Mouse (Mus musculus) effector memory CD4-positive, alpha-beta T cell, adult 7 months (primary cell): ENCODE data around the gene Tac2. TPM values are rescaled to one million over a fixed set of nuclear protein-coding genes. Genes with fewer than 3 reads are reported as not detected.

Source experiments
- polyA plus RNA-seq: library from polyadenylated mRNA; unstranded; fragments of 100-300 nt; shearing (Covaris generic); gene quantifications from one replicate; pipeline ENCODE4 v1.2.1, GENCODE M21; 2017

Tac2 gene
- polyA plus RNA-seq = not detected

DNA sequence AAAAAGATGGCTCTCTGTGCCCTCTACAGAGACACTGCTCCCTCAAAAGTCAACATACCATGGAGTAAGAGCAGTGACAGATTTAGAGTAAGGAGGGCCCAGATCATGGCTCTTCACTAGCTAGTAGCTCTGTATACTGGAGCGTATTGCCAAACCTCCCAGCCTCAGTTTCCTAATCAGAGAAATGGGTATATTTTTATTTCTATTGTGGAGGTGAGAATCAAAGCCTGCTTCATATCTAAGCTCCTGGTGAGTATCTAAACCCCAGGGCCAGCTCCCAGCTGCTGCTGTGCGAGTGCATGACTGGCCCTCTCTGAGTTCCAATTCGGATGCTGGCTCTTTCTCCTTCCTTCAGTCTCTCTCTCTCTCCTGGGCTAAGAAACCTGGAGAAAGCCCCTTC is at the start of gene Tac2:
Tac2 (plus strand) TSS at position 301 of the 400 bp plus-strand sequence.

DNA sequence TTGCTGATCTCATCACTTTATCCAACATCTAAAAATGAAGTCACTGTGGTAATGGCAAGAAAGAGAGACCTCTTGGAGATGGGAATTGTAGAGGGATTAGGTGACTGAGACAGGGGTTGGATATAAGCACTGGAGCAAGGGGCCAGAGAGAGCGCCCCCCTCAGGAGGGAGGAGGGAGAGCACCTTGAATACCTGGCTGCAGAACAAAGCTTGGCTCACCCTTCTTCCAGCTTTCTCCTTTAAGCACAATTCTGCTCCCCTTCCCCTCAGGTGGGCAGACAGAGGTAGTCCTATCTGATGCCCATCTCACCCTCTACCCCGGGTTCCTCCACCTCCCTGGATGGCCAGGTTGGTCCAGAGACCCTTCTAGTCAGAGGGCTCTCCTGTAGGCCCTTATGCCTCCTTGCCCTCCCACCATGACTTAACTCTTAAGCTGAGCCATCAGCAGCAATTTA is 19.5 kb upstream of the Tac2 start, which contains the start of gene Myo1a:
Myo1a (plus strand) TSS at position 405 of the 455 bp plus-strand sequence.

DNA sequence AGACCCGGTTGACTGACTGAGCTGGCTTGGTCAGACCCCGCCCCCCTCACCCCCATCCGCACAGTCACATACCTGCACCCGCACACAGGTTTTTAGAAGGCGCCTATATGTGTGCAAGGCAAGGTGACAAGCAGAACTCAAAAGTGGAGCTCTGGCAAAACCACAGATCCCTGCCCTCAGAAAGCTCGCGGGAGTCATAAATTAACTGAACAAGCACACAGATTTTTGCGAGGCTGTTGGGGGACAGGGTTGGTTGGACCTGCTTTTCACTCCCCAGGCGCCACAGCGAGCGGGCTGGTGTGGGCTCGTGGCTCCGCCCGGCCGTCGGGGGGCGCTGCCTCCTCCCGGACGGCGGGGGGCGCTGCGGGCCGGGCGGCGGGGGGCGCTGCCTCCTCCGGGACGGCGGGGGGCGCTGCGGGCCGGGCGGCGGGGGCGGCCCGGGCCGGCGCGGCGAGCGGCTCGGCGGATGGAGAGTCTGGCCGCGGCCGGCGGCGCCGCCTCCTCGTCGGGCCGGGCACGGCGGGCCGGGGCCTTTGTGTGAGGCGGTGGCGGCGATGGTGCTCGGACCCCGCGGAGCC is 14.9 kb downstream of the Tac2 start, which contains the start of gene Zbtb39:
Zbtb39 (plus strand) TSS at position 456 of the 578 bp plus-strand sequence.

DNA sequence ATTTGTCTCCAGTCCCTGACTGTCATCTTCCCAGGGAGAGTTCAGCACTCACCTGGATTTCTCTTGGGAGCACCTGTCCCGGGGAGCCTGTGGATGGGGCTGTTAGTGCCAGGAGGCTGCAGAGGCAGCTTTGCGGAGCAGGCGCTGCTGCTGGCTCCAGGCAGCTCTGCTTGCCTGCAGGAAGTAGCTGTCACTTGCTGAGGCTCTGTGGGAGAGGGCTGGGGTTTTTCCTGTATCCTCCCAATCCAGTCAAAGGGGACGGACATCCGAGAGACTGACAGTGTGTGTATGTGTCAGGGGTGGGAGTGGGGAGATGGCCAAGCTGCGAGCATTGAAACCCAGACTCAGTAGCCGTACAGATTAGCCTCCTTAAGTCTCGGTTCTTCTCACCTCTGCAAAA is 27.3 kb downstream of the Tac2 start, which contains the start of gene Gpr182:
Gpr182 (minus strand) TSS at position 185 of the 400 bp plus-strand sequence.

DNA sequence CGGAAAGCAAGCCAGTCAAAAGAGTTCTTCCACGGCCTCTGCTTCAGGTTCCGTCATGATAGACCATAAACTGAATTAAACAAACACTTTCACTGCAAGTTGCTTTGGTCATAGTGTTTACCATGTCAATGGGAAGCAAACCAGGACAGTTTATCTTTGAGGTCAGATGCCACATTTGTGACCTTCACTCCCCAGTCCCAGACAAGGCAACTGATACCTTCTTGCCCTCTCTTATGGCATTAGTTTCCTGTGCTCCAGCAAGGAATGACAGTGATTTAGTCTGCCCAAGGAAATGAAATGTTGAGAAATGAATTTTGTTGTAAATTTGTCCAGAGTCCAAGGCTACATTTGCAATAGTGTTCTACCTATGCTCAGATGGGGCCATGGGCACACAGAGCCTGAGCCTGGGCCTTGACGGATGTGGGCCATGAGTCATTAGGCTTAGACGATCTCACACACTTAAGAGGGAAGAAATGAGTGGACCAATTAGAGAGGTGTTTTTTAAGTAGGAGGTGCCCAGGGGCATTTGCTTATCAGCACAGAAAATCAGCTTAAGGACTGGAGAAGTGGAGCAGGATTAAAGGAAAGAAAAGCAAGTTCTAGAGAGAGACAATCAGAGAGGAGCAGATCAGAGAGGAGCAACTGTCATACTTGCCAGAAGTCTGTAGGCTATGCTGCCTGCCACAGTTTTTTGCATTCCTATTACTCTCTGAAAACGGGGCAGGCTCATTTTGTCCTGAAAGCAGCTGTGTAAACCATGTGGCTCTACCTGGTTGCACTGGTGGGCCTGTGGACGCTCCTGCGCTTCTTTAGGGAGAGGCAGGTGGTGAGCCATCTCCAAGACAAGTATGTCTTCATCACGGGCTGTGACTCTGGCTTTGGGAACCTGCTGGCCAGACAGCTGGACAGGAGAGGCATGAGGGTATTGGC is 35.2 kb downstream of the Tac2 start, which contains the start of the genes Rdh1 and Rdh16f1:
Rdh1 (plus strand) TSS at position 541 of the 930 bp plus-strand sequence.
Rdh16f1 (plus strand) TSS at position 607 of the 930 bp plus-strand sequence.

DNA sequence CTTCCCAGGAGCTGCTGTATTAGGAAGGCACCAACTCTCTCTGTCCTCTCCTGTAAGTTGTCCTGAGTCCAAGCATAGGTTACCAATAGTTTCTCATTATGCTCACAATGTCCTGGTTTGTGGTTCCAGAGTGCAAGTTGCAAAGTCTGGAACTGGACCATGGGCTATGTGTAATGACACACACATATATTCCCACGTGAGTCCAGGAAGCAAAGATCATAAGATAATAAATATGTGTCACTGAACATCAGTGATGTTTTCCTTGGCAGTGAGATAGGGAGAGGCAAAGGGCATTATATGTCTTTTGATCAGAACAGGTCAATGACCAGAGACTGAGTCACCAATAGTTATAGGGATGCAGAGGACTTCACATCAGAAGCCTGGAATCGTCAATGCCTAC is 51.7 kb downstream of the Tac2 start, which contains the start of gene Rdh9:
Rdh9 (plus strand) TSS at position 376 of the 400 bp plus-strand sequence.

Other genes with a start within 250 kb of the Tac2 start
- gene Stac3, start 222.8 kb upstream of the Tac2 start, polyA plus RNA-seq = not detected
- not detected for gene Ndufa4l2, start 209.5 kb upstream of the Tac2 start, polyA plus RNA-seq
- gene Shmt2, start 202.0 kb upstream of the Tac2 start, polyA plus RNA-seq = 63.9 TPM
- gene Nxph4, start 189.9 kb upstream of the Tac2 start, polyA plus RNA-seq = not detected
- 1.8 TPM for gene Lrp1, start 103.3 kb upstream of the Tac2 start, polyA plus RNA-seq
- gene Stat6, start 81.5 kb upstream of the Tac2 start, polyA plus RNA-seq = 259 TPM
- 9.7 TPM for gene Nemp1, start 57.6 kb upstream of the Tac2 start, polyA plus RNA-seq
- gene Nab2, start 55.9 kb upstream of the Tac2 start, polyA plus RNA-seq = 29.2 TPM
- 0.40 TPM for gene Myo1a, start 19.3 kb upstream of the Tac2 start, polyA plus RNA-seq
- gene Zbtb39, start 15.1 kb downstream of the Tac2 start, polyA plus RNA-seq = 0.44 TPM
- gene Gpr182, start 27.3 kb downstream of the Tac2 start, polyA plus RNA-seq = not detected
- 0.18 TPM for gene Rdh1, start 35.2 kb downstream of the Tac2 start, polyA plus RNA-seq
- gene Rdh16f1, start 35.3 kb downstream of the Tac2 start, polyA plus RNA-seq = not detected
- 0.57 TPM for gene Rdh9, start 51.9 kb downstream of the Tac2 start, polyA plus RNA-seq
- 0.26 TPM for gene Rdh16, start 76.7 kb downstream of the Tac2 start, polyA plus RNA-seq
- gene Rdh19, start 125.5 kb downstream of the Tac2 start, polyA plus RNA-seq = not detected
- not detected for gene Rdh16f2, start 142.0 kb downstream of the Tac2 start, polyA plus RNA-seq
- 0.40 TPM for gene Rdh7, start 164.3 kb downstream of the Tac2 start, polyA plus RNA-seq
- not detected for gene Sdr9c7, start 174.0 kb downstream of the Tac2 start, polyA plus RNA-seq